Mouse (Mus musculus) thymus, postnatal 36 days (tissue): ENCODE results near the gene Ces1b.

Source experiments
- DNase-seq, 2 experiments: peaks; one replicate each; pipeline ENCODE4 v3.0.0; 2022; ENCODE audit warnings: mixed read lengths in 2 of 2

Gene Ces1b

GRCm38 (mm10) chr8:93079887-93080286, at the start of gene Ces1b:
TSS of gene Ces1b (minus strand) at chr8:93080017.
- DNase-seq, result no peak

DNA sequence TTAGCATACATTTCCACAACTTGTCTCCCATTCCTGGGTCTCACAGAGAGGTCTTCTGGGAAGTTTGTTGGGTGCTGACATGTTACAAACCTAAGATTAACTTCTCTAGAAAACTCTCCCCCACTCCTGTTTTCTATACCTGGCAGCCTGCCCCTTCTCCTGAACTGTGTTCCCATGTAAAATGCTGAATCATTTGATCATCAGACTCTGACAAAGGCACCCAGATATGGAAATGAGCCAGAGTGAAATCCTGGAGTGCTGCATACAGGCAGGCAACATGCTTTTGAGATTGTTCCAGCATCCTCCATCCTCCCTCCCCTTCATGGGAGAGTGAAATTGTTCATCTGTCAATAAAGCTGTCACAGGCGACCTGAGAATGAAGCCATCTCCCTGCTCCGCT, 46.7 kb upstream of the Ces1b start:
- DNase-seq, result no peak

- no peak for DNase-seq
These were observed 42.2 kb upstream of the Ces1b start for GRCm38 (mm10) chr8:93122005-93122404.

GRCm38 (mm10) chr8:93095376-93095775, 15.6 kb upstream of the Ces1b start:
- DNase-seq, result no peak

- no peak for DNase-seq
These were observed 11.5 kb upstream of the Ces1b start for GRCm38 (mm10) chr8:93091324-93091723.

DNA sequence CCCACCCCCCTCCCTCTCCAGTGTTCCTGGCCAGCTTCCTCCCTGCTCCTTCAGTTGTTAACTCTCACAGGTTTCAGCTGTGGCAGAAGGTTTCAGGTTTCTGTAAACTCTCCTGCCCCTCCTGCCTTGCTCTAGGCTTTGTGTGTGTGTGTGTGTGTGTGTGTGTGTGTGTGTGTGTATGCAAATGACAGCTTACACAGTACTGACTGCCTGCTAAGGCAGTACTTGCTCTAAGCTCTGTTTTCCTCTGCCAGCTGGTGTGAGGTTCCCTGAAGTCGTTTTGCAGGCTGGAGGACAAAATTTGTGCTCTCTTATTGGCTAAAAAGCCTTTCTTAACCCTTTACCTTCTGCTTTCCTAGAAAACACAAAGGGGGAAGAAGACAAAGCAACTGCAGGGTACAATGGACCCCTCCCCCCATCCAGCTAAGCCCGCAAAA, 8.9 kb upstream of the Ces1b start:
- DNase-seq, result no peak

DNA sequence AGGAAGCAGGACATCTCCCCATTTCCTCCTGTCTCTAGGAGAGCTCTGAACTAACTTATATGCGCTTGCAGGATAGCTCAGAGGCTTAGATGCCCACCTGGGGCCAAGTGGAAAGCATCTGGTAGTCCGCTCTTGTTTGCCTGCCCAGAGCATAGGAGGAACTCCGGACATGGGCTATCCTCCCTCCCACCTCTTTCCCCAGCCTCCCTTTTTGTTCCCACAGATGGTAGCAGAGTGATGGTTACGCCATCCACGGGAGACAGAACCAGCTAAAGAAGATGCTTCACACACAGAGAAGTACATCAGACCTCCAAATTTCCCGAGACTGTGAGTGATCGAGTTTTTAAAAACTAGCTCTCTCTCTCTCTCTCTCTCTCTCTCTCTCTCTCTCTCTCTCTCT, 8.4 kb upstream of the Ces1b start:
- no peak for DNase-seq

DNA sequence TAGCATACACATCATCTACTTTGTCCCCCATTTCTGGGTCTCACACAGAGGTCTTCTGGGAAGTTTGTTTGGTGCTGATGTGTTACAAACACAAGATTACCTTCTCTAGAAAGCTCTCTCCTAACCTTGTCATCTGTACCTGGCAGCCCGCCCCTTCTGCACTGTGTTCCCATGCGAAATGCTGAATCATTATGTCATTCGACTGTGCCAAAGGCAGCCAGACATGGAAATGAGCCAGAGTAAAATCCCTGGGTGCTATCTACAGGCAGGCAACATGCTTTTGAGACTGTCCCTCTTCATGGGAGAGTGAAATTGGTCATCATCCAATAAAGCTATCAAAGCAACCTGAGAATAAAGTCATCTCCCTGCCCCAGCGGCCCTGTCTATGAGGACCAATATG, 4.6 kb downstream of the Ces1b start:
- no peak for DNase-seq

- no peak for DNase-seq
These were observed 16.2 kb downstream of the Ces1b start for GRCm38 (mm10) chr8:93063416-93064117.

DNA sequence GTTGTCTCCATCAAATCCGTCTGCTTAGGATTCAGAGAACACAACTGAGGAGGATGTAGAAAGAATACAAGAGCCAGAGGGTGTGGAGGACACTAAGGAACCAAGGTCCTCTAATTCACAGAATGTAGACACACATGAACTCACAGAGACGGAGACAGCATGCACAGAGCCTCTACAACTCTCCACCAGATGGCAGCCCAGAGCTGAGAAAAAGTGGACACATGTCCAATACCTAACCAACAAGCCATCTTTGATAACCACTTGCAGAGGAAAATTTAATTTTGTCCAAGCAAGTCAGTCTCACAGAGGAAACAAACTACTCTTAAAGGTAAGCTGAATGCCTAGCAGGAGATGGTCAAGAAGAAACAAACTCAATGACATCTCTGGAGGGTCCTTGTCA, 20.6 kb downstream of the Ces1b start:
- no peak for DNase-seq

- DNase-seq, result no peak
These were observed 24.6 kb downstream of the Ces1b start for GRCm38 (mm10) chr8:93055238-93055637.

GRCm38 (mm10) chr8:93048510-93049416, 31.1 kb downstream of the Ces1b start:
- DNase-seq, result no peak

DNA sequence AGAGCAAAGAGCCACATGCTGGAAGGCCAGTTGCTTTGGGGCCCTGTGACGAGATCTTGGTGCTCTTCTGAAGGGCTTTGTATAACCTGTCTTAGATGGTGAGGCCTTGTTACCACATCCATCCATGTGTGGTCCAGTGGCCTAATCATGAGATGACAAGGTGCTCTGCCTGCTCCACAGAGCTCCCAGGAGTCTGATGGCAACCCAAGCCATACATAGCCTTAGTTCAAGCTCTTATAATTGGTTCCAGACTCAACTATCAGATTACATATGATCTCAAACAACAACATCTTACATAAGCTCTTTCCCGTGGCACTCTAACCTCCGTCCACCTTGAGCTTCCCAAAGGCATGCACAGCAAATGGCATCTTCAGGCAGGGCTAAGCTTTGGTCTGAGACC, 31.7 kb downstream of the Ces1b start, which contains the start of gene Ces1a:
Gene Ces1a, minus strand, starts transcription at position 101 of the 400 bp plus-strand sequence.
- DNase-seq, result no peak

DNA sequence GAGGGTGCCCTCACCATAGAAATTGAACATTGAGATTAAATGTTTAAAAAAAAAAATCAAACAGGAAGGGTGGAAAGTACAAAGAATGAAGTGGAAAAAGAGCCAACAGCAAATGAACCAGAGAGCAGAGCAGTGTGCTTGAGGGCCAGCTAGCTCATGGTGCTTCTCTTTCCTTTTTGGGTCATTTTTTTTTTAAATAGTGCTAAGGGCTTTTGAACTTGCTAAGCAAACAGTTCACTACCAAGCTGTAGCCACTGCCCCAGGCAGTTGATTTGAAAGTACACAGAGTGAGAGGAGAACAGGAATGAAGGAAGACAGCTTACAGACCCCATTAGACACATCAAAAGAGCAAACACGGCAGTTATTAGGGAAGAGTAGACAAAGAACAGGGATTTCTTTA, 36.7 kb downstream of the Ces1b start:
- DNase-seq, result no peak

GRCm38 (mm10) chr8:93040776-93041567, 38.8 kb downstream of the Ces1b start:
- DNase-seq, result no peak

DNA sequence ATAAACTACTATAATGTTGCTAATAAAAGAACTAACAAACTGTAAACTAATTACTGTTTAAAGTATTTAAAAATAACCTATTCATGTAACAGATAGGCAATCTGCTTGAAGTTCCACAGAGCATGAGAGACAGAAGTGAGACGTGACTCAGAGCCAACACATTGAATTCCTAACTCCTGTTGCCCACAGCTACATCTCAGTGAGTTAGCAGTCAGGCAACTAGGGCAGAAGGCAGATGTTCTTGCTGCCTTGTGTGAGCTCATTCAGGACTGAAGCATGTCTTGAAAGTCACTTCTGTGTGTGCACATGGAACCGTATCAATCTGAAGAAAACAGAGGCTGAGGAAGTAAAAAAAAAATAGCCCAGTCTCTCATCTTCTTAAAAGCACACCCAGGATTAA, 39.6 kb downstream of the Ces1b start:
- no peak for DNase-seq

GRCm38 (mm10) chr8:93038831-93039230, 41.0 kb downstream of the Ces1b start:
- no peak for DNase-seq

GRCm38 (mm10) chr8:93030664-93031063, 49.2 kb downstream of the Ces1b start:
- no peak for DNase-seq

GRCm38 (mm10) chr8:93021738-93022137, 58.1 kb downstream of the Ces1b start:
- no peak for DNase-seq

GRCm38 (mm10) chr8:93014300-93014699, 65.5 kb downstream of the Ces1b start:
- DNase-seq, result no peak

DNA sequence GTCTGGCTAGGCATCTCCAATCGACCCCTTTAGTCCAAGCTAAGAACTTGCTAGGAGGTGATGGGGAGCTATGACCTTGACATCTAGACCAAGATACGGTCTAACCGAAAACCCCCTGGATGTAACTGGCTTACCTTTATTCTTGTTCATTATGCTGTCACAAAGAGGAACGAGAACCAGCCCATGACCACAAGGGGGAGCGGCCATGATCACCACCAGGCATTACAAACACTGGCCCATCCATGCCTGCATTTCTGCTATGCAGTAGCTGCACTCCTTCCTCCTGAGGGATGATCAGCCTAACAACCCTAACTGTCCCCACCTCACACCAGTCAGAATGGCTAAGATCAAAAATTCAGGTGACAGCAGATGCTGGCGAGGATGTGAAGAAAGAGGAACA, 67.6 kb downstream of the Ces1b start:
- DNase-seq, result no peak

- peak; percentile 46 to 60 for DNase-seq
These were observed 68.4 kb downstream of the Ces1b start for GRCm38 (mm10) chr8:93011439-93011838.

GRCm38 (mm10) chr8:93010286-93010685, 69.5 kb downstream of the Ces1b start:
- DNase-seq, result no peak
